Mouse (Mus musculus) thymus, postnatal 10 days (tissue): Measurements from ENCODE around the gene Upk1a.

Experiments used
- DNase-seq, 2 experiments: peaks; one replicate each; pipeline ENCODE4 v3.0.0; 2021; ENCODE audit warnings: low spot score in 2 of 2

The Upk1a gene

DNA sequence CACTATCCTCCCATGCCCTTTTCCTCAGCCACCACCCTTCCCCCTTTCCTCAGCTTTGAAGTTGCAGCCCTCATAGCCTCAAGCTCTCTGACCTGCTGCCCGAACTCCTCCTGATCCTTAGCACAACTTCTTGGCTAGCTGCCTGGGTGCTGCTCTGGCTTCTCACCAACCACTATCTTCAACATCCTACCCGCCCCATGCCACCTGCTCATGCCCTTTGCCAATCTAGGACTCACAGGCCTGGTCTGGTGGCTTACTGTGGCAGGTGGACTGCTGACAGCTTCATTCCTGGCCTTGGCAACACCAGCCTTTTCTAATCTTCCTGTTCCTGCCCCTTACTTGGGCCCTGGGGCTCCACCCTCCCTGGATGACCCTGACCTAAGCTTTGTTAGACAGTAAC lies 39.7 kb downstream of the Upk1a start:
- no peak for DNase-seq

DNA sequence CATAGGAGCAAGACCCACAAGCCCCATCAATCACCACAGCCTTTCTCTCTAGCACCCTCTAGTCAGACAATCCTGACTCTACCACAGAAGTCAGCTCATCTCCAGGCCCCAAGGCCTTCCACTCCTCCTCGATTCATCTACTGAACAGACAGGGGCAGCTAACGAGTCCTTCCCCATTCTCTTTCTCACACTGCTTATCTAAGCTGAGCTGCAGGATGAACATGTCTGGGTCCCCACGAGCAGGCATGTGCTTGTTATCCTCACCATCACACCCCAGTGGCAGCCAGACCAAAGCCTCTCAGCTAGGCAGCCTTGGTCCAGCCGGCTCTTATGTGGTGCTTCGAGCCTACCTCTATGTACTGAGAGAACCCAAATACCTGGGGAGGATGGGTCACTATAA lies 40.3 kb downstream of the Upk1a start:
- no peak for DNase-seq

DNA sequence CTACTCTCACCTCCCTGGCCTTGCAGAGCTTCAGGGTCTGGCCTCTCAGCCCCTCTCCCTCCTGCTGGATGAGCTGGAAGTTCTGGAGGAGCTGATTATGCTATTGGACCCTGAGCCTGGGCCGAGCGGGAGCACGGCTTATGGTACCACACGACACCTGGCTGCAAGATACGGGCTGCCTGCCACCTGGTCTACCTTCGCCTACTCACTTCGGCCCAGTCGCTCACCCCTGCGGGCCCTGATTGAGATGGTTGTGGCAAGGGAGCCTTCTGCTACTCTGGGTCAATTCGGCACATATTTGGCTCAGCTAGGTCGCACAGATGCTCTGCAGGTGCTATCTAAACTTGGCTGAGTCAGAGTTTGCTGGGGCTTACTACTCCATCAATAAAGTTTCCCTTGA lies 45.1 kb downstream of the Upk1a start:
- no peak for DNase-seq

DNA sequence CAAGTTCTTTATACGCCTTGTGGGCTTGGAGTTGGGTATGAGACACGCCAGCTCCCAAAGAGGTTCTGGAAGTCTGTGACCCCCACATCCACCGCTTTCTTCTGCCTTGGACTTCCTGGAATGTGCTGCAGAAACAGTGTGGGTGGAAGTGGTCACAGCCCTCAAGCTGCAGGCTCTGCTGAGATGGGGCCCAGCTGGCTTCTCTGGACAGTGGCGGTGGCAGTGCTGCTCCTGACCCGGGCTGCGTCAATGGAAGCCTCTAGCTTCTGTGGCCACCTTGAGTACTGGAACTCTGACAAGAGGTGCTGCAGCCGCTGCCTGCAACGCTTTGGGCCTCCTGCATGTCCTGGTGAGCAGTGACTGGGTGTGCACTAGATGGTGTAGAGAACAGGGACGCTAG lies 46.6 kb downstream of the Upk1a start:
- DNase-seq = no peak

DNA sequence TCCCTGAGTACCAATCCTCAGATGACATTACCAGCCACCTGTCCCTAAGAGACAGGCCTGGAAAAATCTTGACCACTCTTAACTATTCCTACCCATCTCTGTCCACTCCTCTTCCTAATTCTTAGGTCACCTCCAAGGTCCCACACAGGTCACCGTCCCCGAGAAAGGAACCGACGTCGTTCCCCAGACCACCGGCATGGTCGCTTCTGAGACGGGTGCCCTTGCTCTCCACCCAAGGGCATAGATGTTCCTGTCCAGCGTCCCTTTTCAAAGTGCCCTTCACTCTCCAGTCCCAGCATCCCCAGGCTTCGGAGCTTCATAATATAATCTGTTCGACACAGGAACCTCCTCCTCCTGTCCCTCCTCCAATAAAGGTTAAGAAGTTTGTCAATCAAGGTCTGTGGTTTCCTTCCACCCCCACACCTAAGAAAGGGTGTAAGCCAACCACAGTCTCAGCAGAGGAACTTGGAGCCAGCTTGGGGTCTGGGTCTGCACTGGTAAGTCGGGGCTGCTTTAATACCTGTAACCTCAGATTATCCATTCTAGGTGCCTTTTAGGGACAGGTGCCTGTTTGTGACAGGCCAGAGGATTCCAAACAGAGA lies 47.6 kb downstream of the Upk1a start, which contains the start of gene Igflr1:
Gene Igflr1, plus strand, starts transcription at position 458 of the 602 bp plus-strand sequence.
- no peak for DNase-seq

DNA sequence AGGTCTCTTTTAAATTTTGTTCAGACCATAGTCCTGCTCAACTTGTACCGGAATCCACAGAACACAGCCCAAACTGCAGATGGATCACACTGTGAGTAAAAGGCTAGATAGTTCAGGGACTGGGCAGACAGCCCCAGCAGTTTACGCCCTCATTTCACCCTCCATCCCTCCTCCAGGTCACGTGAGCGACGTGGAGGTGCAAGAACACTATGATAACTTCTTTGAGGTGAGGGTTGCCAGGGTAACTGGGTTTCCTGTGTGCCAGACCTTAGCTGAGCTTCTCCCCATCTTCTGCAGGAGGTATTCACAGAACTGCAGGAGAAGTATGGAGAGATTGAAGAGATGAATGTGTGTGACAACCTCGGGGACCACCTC lies 48.8 kb downstream of the Upk1a start:
- DNase-seq = peak; percentile 37 to 51

DNA sequence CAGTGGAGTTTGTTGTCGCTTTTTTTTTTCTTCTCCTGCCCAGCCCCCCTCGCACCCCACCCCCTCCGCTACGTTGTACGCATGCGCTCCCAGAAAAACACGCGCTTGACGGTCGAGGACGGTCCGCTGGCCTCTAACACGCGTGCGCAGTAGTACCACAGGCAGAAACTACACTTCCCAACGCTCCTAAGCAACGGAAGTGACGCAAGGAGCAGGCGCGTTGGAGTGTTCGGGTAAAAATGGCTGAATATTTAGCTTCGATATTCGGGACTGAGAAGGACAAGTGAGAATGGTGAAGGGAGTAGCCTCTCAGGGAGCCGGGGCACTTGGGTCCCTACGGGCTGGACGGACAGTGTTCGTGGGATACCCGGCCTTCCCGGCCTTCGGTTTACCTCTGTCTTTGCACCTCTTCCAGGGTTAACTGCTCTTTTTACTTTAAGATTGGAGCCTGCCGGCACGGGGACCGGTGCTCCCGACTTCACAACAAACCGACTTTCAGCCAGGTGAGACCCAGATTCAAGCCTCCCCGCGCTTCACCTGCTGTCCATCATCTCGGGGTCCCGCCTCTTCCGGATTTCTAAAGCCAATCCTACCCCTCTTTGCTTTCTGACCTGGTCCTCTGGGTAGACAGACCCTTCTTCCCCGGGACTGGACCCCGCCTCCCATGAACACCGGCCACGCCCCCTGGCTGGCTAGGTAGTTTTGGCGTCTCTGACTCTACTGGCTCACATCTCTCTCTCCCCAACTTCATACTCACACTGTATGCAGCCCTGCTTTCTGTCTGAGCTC lies 49.3 kb downstream of the Upk1a start, which contains the start of the genes U2af1l4, Gm49396 and Psenen:
Gene U2af1l4, plus strand, starts transcription at position 185 of the 789 bp plus-strand sequence.
Gene Gm49396, plus strand, starts transcription at position 228 of the 789 bp plus-strand sequence.
Gene Psenen, minus strand, starts transcription at position 511 of the 789 bp plus-strand sequence.
- peak; percentile 93 to 96 for DNase-seq

DNA sequence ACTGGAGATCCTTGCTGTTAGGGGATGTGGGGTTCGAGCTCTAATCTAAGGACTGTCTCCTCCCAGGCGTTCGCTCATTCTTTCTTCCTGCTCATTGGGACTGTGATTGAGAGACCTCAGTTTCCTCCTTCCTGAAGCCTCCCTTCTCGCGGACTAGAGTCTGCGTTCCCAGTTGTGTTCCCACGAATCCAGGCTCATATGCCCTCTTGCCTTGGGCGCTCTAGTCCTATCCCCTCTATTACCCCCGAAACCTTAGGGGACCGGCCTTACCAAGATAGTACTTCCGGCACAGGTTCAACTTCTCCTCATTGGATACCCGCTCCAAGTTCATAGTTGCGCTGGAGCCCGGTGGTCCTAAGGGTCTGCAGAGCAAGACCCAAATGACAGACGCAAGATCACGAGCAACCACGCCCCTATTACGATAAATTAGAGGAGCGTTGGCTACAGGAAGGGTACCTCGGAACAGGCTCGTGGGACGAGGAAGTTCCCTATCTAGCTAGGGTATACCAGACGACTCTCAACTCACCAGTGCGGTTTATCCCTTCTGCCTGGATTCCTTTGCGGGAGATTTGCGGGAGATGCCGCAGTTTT lies 50.0 kb downstream of the Upk1a start:
- peak in 1 of 2 experiments; percentile 28 for DNase-seq

DNA sequence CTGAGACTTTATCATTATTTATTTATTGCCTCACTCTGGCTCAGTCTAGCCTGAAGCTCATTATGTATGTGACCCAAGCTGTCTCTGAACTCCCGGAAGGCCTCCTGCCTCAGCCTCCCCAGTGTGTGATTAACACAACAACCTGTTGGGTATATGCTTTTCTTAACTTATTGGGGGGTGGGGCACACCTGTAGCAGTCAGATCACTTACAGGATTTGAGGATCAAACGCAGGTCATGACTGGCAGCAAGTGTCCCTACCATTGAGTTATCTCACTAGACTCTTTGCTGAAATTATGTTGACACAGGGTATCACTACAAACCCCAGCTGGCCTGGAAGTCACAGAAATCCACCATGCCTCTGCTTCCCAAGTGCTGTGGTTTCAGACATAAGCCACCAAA lies 52.4 kb downstream of the Upk1a start:
- no peak for DNase-seq

DNA sequence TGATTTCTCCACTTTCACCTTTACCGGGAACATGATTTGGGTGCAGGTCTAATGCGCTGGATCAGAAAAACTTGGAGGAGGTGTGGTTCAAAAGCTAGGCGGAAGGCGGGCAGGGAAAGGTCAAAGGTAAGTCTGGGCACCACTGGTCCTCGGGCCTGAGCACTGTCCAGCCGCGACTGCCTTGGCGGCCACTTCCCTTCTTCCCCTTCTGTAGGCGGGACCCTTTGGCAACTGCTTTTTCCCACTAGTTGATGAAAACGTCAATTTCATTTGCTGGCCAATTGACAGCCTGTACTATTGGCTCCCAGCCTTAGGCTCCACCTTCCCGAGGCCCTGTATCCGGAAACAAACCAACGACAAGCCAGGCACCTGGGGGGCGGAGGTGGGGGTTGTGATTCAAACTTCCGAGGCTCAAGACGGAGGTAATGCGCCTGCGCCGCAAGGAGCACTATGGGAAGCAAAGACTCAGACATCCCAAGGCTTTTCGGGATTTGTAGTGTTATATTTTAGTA lies 53.1 kb downstream of the Upk1a start, which contains the start of gene Lin37:
Gene Lin37, minus strand, starts transcription at position 396 of the 512 bp plus-strand sequence.
- DNase-seq = peak; percentile 91 to 93

DNA sequence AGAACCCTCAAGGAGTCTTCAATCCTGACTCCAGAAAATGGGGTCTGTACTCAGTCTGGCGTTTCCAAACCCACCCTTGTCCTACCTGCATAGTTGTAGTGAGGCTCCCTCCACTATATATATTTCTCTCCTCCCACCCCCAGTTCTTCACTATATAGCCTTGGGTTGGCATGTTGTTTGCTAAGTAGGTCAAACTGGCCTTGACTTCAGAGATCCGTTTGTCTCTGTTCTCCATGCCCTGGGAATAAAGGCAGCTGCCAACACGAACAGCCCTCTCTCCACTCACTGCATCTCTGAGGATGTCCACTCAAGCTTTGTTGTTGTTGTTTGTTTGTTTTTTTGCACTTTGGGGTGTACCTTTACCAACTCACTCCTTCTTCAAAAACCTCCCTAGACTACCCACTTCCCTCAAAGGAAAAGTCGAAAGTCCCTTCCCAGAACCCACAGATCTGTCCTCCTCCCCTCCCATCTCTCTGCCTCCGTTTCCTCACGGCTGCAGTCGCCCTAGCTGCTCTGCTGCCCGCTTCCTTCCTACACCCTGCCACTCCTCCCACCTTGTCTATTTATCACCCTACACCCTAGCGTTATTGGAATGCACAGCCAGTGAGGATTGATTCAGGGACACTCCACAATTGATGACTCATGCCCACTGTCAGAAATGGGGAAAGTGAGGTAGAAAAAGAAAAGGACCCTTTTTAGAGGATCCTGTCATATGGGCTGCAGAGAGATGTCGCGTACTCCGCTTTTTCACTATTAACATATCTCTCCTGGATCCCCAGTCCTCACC lies 53.8 kb downstream of the Upk1a start:
- no peak for DNase-seq

DNA sequence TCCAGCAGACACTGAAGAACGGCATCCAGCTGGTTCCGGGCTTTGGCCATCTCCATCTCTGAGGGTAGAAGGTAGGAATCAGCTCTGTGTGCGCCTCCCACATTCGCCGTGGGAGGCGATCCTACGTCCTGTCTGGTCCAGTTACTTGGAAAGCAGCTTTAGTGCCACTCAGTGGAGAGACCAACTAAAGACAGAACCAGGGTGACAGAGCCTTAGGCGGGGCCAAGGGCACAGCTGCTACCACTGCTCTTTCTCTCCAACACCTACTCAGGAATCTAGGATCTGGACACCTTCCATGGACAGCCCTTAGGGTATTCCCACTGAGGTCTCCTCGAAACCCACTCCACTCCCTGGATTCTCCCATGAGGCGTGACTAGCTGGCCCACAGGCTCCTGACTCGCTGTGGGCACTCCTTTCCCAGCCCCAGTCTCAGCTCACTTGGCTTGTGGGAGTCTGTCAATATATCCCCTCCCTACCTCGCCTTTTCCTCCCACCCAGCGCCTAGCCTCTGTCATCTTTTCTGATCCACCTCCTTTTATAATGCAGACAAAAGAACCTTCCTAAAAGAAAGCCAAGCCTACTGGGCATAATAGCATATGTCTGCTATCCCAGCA lies 54.6 kb downstream of the Upk1a start:
- no peak for DNase-seq

DNA sequence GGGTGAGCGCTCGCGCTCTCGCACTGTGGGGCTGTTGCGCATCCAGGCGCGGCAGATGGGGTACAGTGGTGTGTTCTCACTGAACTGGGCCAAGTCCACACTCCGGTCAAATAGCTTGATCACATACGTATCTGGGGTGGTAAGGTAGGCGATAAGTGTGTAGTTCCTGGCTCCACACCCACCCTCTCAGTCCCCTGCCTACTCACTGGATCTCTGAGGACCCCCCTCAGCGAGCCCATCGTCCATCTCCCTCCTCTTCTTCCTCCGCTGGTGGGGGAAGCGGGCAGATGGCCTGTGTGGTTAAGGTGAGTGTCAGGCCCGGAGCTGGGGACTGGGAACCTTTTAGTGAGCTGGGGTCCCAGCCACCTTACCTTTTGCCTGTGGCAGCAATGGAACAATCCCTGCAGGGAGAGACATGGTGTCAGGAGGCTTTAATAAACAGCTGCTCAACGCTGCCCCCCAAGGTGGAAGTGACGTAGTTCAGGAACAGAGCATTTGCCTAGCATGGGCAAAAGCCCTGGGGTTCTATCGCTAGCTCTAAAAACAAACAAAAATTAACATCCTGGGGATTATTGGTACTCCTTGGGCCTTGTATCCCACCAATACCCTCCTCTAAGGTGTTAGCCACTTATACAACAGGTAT lies 55.6 kb downstream of the Upk1a start:
- DNase-seq = peak in 1 of 2 experiments; percentile 47

DNA sequence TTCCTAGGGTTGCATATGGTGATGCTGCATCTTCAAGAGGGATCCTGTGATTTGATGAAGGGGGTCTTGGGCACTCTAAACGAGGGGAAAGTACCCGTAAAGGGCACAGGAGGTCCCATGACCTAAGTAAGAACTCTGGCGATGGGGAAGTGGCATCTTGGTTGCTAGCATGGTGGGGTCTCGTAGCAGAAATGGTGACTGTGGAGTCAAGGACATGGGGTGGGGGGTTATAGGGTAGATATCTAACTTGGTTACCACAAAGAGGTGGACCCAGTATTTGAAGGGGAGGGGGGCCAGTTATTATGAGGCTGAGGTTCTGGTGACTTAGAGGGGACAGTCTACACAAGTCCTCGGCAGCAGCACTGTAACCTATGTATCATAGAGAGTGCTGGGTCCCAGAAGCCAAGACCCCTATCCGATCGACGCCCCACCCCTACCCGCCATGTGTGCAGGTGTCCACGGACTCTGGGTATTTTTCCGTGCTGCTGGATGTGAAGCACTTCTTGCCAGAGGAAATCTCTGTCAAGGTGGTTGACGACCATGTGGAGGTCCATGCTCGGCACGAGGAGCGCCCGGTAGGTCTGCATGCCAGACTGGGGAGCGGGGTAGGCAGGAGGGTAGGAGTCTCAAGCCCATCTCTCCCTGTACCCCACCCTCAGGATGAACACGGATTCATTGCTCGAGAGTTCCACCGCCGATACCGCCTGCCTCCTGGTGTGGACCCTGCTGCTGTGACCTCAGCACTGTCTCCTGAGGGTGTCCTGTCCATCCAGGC lies 58.6 kb downstream of the Upk1a start:
- no peak for DNase-seq
